Mouse (Mus musculus) ES-E14 (cell line): ENCODE data around the gene Trim2. TPM values are rescaled to one million over a fixed set of nuclear protein-coding genes. Genes with fewer than 3 reads are reported as not detected.

Experiments used
- DNase-seq: peaks from one replicate; pipeline ENCODE4 v3.0.0-alpha.2; 2013; ENCODE audit warnings: low read depth, low spot score
- H3K27ac ChIP-seq: 2 replicates; pipeline ENCODE4 v1.5.1; 2012; ENCODE audit warnings: low read depth, mild to moderate bottlenecking, low read length, moderate library complexity, mixed read lengths; ENCODE audit not compliant: poor library complexity, insufficient read depth, severe bottlenecking
- H3K36me3 ChIP-seq: 2 replicates; pipeline ENCODE4 v1.6.1; 2012; ENCODE audit warnings: mild to moderate bottlenecking, low read length, moderate library complexity, mixed read lengths; ENCODE audit not compliant: control insufficient read depth, poor library complexity, insufficient read depth, severe bottlenecking
- H3K4me1 ChIP-seq, 2 experiments: fragments of 150-350 bp in 1 of 2; sonication (generic) in 1 of 2; 2 replicates each; pipeline ENCODE4 v1.6.1; 2012; ENCODE audit warnings: low read length in 2 of 2, mild to moderate bottlenecking in 1 of 2, mixed read lengths in 1 of 2; ENCODE audit not compliant: control insufficient read depth in 2 of 2, insufficient read depth in 2 of 2, poor library complexity in 1 of 2
- H3K4me3 ChIP-seq, 2 experiments: fragments of 150-350 bp in 1 of 2; sonication (generic) in 1 of 2; 2 replicates each; pipeline ENCODE4 v1.5.1; 2012; ENCODE audit warnings: low read length in 2 of 2, low read depth in 1 of 2, mild to moderate bottlenecking in 1 of 2, mixed read lengths in 1 of 2; ENCODE audit not compliant: insufficient read depth in 1 of 2, poor library complexity in 1 of 2, severe bottlenecking in 1 of 2
- H3K9ac ChIP-seq: 2 replicates; pipeline ENCODE4 v1.6.1; 2012; ENCODE audit warnings: low read depth, mild to moderate bottlenecking, low read length, mixed read lengths; ENCODE audit not compliant: poor library complexity, insufficient read depth, severe bottlenecking
- H3K9me3 ChIP-seq: fragments of 150-350 bp; sonication (generic); 2 replicates; pipeline ENCODE4 v1.6.1; 2012; ENCODE audit warnings: low read depth, mild to moderate bottlenecking, low read length; ENCODE audit not compliant: control insufficient read depth, insufficient read depth
- CHD2 ChIP-seq: IDR thresholded peaks from 2 replicates; pipeline ENCODE4 v1.6.1; 2014; ENCODE audit warnings: mild to moderate bottlenecking, low read depth, low read length, inconsistent platforms
- HCFC1 ChIP-seq: IDR thresholded peaks from 2 replicates; pipeline ENCODE4 v1.6.1; 2012; ENCODE audit warnings: low read length, inconsistent platforms, borderline replicate concordance; ENCODE audit not compliant: insufficient read depth
- MAFK ChIP-seq: IDR thresholded peaks from 2 replicates; pipeline ENCODE4 v1.6.1; 2014; ENCODE audit warnings: mild to moderate bottlenecking, low read depth, low read length, inconsistent platforms; ENCODE audit not compliant: insufficient read depth
- ZC3H11A ChIP-seq: IDR thresholded peaks from 2 replicates; pipeline ENCODE4 v1.6.1; 2012; ENCODE audit warnings: low read depth, mild to moderate bottlenecking, inconsistent platforms, low read length, borderline replicate concordance
- ZNF384 ChIP-seq: IDR thresholded peaks from 2 replicates; pipeline ENCODE4 v1.6.1; 2012; ENCODE audit warnings: low read depth, low read length, inconsistent platforms
- in situ Hi-C, 2 experiments: fragments of 600-800 bp; cut with MboI; formaldehyde crosslinking; loops; one replicate each; pipeline ENCODE4 v1.15.1; 2025; ENCODE audit warnings: low sequenced_read_pairs in 2 of 2, inconsistent platforms in 1 of 2; ENCODE audit not compliant: unreplicated experiment in 2 of 2
- total RNA-seq: library from RNA; depleted of rRNA; stranded (reverse); fragments of 300-350 nt; gene quantifications from 2 replicates; pipeline ENCODE4 v1.2.3, GENCODE M21; 2012

Trim2 gene
- total RNA-seq, 1 experiment, result 27.3 TPM

- no peak for DNase-seq
- Histone ChIP-seq H3K4me1 (0 out of 4 replicates have a peak, but pooled peaks cover 4 to 7% of the 10 kb centered on the region in 2 experiments), H3K4me3 (no peak overlapping the region), H3K9ac (no peak overlapping the region), H3K9me3 (no peaks in the 10 kb centered on the region), H3K27ac (no peak overlapping the region), H3K36me3 (no peaks in the 10 kb centered on the region)
- TF ChIP-seq ZC3H11A (no peak), CHD2 (no peak), ZNF384 (no peak), MAFK (no peak), HCFC1 (no peak)
- in situ Hi-C loops, result no loop called here
Measured at GRCm38 (mm10) chr3:84257989-84258517, 48.6 kb downstream of the Trim2 start.

- Histone ChIP-seq H3K36me3 (no peaks in the 10 kb centered on the region), H3K9me3 (no peaks in the 10 kb centered on the region)
- in situ Hi-C loops, result no loop called here
Measured at GRCm38 (mm10) chr3:84254520-84254878, 52.2 kb downstream of the Trim2 start.

GRCm38 (mm10) chr3:84253655-84254519 lies 52.8 kb downstream of the Trim2 start:
- TF ChIP-seq ZNF384 (no peak), CHD2 (no peak)
- in situ Hi-C loops, result no loop called here

More at GRCm38 (mm10) chr3:84254520-84254878, 52.2 kb downstream of the Trim2 start:
- Histone ChIP-seq H3K4me3 (no peak overlapping the region), H3K4me1 (0 out of 4 replicates have a peak, but pooled peaks cover 0 to 3% of the 10 kb centered on the region in 2 experiments), H3K27ac (no peak overlapping the region), H3K9ac (no peak overlapping the region)
- no peak for DNase-seq
- TF ChIP-seq ZC3H11A (no peak), HCFC1 (no peak), CHD2 (no peak), ZNF384 (no peak), MAFK (no peak)

GRCm38 (mm10) chr3:84252776-84253654 lies 53.7 kb downstream of the Trim2 start:
- no peak overlapping the region for H3K4me3 ChIP-seq
- TF ChIP-seq ZNF384 (no peak), CHD2 (no peak), MAFK (no peak), ZC3H11A (no peak), HCFC1 (no peak)

More at GRCm38 (mm10) chr3:84253655-84254519, 52.8 kb downstream of the Trim2 start:
- DNase-seq, result no peak
- Histone ChIP-seq H3K4me1 (0 out of 4 replicates have a peak, but pooled peaks cover 0 to 3% of the 10 kb centered on the region in 2 experiments), H3K9ac (no peak overlapping the region), H3K36me3 (no peaks in the 10 kb centered on the region), H3K27ac (no peak overlapping the region), H3K9me3 (no peaks in the 10 kb centered on the region), H3K4me3 (no peak overlapping the region)

More at GRCm38 (mm10) chr3:84252776-84253654, 53.7 kb downstream of the Trim2 start:
- H3K36me3 ChIP-seq, result no peaks in the 10 kb centered on the region
- DNase-seq, result no peak
- no peaks in the 10 kb centered on the region for H3K9me3 ChIP-seq
- in situ Hi-C loops, result no loop called here
- no peaks in the 10 kb centered on the region for H3K4me1 ChIP-seq
- H3K27ac ChIP-seq, result no peak overlapping the region
- no peak overlapping the region for H3K9ac ChIP-seq
